Mouse (Mus musculus) liver, embryonic 14.5 days (tissue): ENCODE measurements around the gene Prnp.

Experiments used
- CTCF ChIP-seq: IDR thresholded peaks from 2 replicates; pipeline ENCODE4 v1.5.1; 2016; ENCODE audit warnings: antibody characterized with exemption, low read depth, control low read depth
- EP300 ChIP-seq: IDR thresholded peaks from 2 replicates; pipeline ENCODE4 v1.6.1; 2016; ENCODE audit warnings: antibody characterized with exemption, low read depth

DNA sequence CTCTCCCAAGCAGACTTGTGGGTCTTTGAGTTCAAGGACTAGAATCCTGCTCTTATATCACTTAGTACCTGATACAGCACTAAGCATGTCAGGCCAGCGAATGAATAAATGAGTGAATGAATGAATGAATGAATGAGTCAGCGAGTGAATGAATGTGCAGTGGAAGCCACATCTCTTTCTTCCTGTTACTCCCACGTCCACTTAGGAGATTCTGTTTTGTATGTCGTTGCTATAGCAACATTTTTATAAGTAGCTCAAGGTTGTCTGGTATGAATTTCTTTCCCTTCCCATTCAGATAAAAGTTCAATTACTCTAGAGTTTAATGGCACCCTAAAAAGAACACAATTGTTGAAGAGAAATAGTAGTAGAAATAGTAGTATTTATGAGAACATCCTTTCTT is 61.4 kb downstream of the Prnp start:
- TF ChIP-seq CTCF (no peak), EP300 (no peak)
